Mouse (Mus musculus) MN1 (cell line): ENCODE measurements around the gene Olfr535.
"Not testable (repeated sequence)": the region's sequence is repeated elsewhere in the genome, so short reads cannot be mapped to it uniquely, and the experiment has no call there.

Source experiments
- DNase-seq: peaks from one replicate; pipeline ENCODE4 v3.0.0-alpha.2; 2016; ENCODE audit warnings: low spot score

Gene Olfr535

GRCm38 (mm10) chr7:140483916-140484315 is at the start of gene Olfr535:
Gene Olfr535, plus strand, starts transcription at chr7:140484216.
- no peak for DNase-seq

DNA sequence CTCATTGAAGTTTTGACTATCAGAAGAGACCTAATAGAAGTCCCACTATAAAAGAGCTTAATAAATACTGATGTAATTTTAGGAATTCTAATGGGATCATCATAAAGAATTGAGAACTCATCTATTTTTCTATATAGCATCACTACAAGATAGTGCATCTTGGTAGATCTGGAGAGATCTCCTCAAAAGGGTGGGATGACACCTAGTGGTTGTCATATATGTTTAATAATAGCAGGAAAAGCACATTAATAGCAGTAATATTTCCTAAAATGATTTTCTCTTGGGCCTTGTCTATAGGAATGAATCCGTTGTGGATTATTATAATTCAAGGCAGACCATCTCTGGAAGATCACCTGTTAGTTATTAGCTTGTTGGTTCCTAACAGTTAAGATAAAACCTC is 40.9 kb upstream of the Olfr535 start:
- no peak for DNase-seq

DNA sequence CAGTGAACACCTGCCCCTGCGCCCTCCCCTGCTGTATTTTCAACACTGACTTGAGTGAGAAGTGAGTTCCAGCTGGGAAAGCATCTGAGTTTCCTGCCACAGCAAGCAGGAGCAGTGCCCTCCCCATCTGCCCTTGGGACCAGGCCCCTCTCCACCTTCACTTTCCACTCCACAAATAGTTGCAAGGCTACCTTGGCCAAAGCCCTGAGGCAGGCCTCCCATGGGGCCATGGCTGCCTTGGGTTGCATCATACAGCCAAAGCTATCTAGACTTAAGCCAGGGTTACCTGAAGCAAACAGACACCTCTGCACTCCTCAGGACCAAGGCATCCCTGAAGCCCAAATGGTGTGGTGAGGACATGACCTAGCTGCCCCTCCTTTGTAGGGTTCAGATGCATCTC is 20.9 kb upstream of the Olfr535 start, which contains the start of gene Olfr533:
Olfr533 (plus strand) TSS at position 301 of the 400 bp plus-strand sequence.
- not testable (repeated sequence) for DNase-seq

DNA sequence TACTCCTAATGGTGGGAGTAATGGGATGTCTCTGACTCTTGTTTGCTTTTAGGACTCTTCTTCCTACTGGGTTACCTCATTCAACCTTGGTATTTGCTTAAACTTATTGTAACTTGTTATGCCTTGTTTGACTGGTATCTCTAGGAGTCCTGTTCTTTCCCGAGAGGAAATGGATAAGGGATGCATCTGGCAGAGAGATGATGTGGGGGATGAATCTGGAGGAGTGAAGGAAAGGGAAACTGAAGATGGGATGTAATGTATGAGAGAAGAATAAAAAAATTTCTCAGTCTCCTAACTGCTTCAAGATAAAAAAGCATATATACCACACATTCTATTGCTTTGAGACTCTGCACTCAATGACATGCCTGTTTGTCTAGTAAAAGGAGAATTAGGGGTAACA is 6.1 kb upstream of the Olfr535 start:
- DNase-seq = no peak

DNA sequence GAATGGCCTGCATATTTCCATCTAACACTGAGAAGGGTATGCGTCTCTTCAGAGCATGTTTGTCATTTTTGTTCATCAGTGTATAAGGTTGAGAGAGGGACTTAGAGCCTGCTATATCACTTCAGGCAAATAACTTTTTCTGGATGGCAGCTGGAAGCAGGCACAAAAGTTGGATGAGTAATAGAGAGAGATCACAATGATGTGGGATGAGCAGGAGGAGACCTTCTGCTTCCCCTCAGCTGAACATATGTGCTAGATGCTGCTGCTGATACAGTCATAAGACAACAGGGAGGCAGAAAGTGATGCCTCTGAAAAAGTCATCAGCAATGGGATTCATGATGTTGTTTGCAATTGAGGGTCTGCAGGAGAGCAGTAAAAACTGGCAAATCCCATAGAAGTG is 5.3 kb upstream of the Olfr535 start:
- DNase-seq = no peak

- DNase-seq = no peak
Observed at GRCm38 (mm10) chr7:140488981-140489380, 5.0 kb downstream of the Olfr535 start.

DNA sequence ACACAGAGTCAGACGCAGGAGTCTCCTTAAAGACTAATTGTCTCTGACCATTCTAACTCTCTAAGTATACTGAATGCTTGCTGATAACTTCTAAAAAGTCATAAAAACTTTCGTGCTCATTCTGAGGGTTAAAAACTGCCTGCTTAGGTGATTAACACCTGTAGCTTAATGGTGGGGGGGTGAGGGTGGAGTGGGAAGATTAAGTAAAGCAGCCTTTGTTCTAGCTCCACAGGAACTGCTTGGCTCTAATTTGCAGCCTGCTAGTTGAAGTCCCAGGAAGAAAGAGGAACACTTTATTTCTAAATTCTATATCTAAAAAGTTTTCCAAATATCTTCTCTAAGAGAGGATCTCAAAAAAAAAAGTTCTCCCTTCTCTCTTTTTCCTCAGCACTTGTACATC is 10.2 kb downstream of the Olfr535 start:
- no peak for DNase-seq

GRCm38 (mm10) chr7:140494702-140495101 is 10.7 kb downstream of the Olfr535 start:
- DNase-seq = no peak

DNA sequence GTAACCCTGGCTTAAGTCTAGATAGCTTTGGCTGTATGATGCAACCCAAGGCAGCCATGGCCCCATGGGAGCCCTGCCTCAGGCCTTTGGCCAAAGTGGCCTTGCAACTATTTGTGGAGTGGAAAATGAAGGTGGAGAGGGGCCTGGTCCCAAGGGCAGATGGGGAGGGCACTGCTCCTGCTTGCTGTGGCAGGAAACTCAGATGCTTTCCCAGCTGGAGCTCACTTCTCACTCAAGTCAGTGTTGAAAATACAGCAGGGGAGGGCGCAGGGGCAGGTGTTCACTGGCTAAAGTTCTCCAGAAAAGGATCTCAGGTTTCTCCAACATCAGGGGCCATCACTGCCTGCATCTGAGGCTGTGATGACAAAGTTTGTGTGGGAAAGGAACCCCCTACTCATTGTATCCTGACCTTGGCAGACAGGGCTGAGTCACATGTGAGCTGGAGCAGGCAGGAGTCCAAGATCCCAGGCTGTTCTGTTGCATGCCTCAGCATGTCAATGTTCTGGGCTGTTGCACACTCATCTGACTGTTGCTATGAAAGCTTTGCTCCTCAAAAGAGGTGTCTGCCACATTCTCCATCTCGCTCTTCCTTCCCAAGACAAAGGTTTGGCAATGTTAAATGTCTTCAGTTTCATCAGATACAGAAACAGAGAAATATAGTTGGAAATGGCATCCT is 23.5 kb downstream of the Olfr535 start, which contains the start of gene Olfr536:
Olfr536 (minus strand) TSS at position 51 of the 676 bp plus-strand sequence.
- not testable (repeated sequence) for DNase-seq

DNA sequence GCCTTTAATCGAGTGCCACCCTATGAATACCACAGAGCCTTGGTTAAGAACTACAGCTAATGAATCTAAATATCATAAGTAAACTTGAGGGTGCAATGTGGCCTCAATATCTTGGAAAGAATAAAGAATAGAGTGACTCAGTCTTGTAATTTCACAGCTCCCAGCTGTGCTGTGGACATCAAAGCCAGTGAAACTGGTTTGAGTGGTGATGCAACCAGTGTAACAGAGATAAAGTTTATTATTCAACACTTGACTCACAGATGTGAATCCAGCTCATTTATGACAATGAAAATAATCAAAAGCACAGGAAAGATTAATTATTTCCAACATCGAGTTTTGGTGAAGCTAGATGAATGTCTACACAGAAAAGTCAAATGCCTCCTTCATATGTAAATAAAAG is 55.7 kb downstream of the Olfr535 start:
- DNase-seq = no peak
